Mouse (Mus musculus): ENCODE results near the gene Sval3. TPM values are rescaled to one million over a fixed set of nuclear protein-coding genes. Genes with fewer than 3 reads are reported as not detected.

Gene Sval3
- polyA plus RNA-seq (2015; fragmentation: Illumina TruSeq; extraction: RNeasy Lipid Tissue Mini Kit (QIAGEN cat#74804); ENCODE audit: insufficient read depth, low replicate concordance): not detected

GRCm38 (mm10) chr6:41967840-41968239 is at the start of gene Sval3:
TSS of gene Sval3 (plus strand) at chr6:41968140.

DNA sequence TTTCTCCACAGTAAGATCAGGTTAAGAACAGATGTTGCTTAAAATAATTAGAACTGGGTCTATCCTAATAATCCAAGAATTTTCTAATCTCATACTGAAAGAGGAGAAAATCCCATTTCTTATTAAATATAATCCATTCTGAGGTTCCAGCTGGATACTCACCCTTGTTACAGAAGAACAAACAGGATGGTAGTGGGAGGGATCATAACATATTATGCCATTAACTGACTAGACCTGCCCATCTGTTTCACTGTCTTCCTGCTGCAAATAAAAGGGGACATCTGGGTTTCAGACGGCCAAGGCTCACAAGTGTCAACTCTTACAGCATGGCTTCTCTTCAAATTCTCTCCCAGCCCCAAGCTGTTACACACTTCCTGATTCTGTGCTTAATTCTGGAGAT is 16.6 kb upstream of the Sval3 start, which contains the start of gene Sval1:
Gene Sval1, plus strand, starts transcription at position 301 of the 400 bp plus-strand sequence.

Other genes with a start within 250 kb of the Sval3 start
- not detected for gene Olfr459, start 193.0 kb upstream of the Sval3 start, polyA plus RNA-seq (2015; fragmentation: Illumina TruSeq; extraction: RNeasy Lipid Tissue Mini Kit (QIAGEN cat#74804); ENCODE audit: insufficient read depth, low replicate concordance)
- not detected for gene Pip, start 120.6 kb upstream of the Sval3 start, polyA plus RNA-seq (2015; fragmentation: Illumina TruSeq; extraction: RNeasy Lipid Tissue Mini Kit (QIAGEN cat#74804); ENCODE audit: insufficient read depth, low replicate concordance)
- gene Sval2, start 115.2 kb upstream of the Sval3 start, polyA plus RNA-seq (2015; fragmentation: Illumina TruSeq; extraction: RNeasy Lipid Tissue Mini Kit (QIAGEN cat#74804); ENCODE audit: insufficient read depth, low replicate concordance): not detected
- gene Sval1, start 16.5 kb upstream of the Sval3 start, polyA plus RNA-seq (2015; fragmentation: Illumina TruSeq; extraction: RNeasy Lipid Tissue Mini Kit (QIAGEN cat#74804); ENCODE audit: insufficient read depth, low replicate concordance): not detected
- not detected for gene Sva, start 70.3 kb downstream of the Sval3 start, polyA plus RNA-seq (2015; fragmentation: Illumina TruSeq; extraction: RNeasy Lipid Tissue Mini Kit (QIAGEN cat#74804); ENCODE audit: insufficient read depth, low replicate concordance)
- not detected for gene Tas2r139, start 172.8 kb downstream of the Sval3 start, polyA plus RNA-seq (2015; fragmentation: Illumina TruSeq; extraction: RNeasy Lipid Tissue Mini Kit (QIAGEN cat#74804); ENCODE audit: insufficient read depth, low replicate concordance)
- gene Tas2r144, start 247.2 kb downstream of the Sval3 start, polyA plus RNA-seq (2015; fragmentation: Illumina TruSeq; extraction: RNeasy Lipid Tissue Mini Kit (QIAGEN cat#74804); ENCODE audit: insufficient read depth, low replicate concordance): not detected

Measured in spleen, adult 10 weeks (tissue).